Mouse (Mus musculus) adrenal gland, postnatal 10 days (tissue): ENCODE measurements around the gene Fhl3. TPM values are rescaled to one million over a fixed set of nuclear protein-coding genes. Genes with fewer than 3 reads are reported as not detected.
"Not testable (repeated sequence)": the region's sequence is repeated elsewhere in the genome, so short reads cannot be mapped to it uniquely, and the experiment has no call there.

Experiments
- DNase-seq: peaks from one replicate; pipeline ENCODE4 v3.0.0; 2021; ENCODE audit warnings: mixed read lengths
- total RNA-seq, 2 experiments: library from RNA; stranded (reverse); gene quantifications; 2 replicates each; pipeline ENCODE4 v1.2.3; 2021

The Fhl3 gene
- total RNA-seq, 2 experiments from 2014 or later, result 9.5 to 15.8 TPM

DNA sequence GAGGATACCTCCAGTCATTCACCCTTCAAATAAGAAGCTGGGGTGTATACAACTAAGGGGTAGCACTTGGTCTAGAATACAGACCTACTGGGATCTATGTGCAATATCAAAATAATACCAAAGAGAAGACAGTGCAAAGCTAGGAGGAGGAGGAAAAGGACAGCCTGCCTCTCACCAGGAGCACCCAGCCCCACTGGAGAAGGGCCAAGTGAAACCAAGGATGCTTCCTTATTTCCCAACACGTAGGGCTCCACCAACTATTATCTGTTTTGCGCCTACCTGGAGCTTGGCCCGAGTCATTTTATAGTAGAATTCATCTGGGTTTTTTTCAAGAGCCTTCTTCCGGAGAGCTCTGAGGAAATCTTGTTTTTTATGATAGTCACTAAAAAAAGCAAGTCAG is 17.0 kb upstream of the Fhl3 start:
- DNase-seq, result no peak

DNA sequence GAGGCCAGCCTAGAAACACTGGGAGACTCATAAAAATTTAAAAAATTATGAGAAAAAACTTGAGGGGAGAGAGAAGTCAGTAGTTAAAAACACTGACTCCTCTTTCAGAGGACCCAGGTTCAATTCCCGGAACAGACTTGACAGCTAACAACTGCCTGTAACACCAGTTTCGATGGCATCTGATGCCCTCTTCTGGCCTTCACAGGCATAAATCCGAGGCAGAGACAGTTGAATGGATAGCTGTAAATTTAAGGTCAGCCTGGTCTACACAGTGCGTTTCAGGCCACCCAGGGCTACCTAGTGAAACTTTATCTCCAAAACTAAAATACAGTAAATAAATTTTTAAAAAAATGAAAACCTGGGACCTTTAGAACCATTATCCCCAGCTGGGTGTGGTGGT is 15.5 kb upstream of the Fhl3 start:
- no peak for DNase-seq

DNA sequence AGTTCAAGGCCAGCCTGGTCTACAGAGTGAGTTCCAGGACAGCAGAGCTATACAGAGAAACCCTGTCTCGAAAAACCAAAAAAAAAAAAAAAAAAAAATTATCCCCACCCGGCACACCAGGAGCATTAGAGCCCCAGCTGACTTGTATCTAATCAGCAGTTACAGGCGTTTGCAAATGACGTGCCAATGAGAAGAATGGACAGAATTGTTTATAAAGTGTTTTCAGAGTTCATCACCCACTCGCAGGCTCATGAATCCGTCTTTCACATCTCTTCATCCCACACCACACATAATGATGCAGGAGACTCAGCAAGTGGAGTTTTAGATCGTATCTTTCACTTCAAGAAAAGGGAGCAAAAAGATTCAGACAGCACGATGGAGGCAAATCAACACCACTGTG is 15.0 kb upstream of the Fhl3 start:
- DNase-seq, result no peak

DNA sequence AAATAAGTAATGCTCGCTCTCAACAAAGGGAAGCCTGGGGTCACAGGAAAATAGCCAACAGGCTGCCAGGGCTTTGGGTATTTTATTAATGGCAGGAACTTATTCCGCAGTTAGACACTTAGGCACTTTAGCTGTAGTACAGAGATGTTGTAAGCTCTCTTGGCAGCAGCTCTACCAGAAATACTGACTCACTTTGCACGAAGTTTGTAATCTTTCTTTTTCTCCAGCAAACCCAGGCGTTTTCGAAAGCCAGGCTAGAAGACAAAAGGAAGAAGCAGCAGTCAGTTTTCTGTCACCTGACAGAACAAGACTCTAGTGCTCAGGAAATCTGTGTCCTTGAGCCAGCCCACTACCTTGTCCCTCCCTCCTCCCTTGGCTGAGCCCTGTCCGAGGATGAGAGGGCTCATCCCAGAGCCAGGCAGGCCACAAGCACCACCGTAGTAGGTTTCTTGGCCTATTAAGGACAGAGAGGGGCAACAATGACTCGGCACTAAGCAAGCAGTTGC is 14.6 kb upstream of the Fhl3 start:
- DNase-seq, result peak; percentile 51

DNA sequence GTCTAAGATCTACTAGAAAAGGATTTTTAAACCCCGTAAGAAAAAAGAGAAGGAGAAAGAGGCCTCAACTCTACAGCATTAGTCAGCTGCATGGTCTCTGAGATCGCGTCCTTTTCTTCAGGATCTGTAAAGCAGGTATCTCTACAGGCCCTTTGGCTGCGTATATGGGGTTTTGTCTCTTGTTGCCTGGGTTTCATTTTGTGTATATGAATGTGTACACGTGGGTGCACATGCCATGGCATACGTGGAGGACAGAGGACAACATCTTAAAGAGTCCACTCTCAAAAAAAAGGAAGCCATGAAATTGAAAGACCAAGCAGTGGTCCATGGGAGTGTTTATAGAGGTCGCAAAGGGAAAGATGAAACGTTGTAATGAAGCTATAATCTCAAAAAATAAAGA is 9.0 kb upstream of the Fhl3 start:
- no peak for DNase-seq

DNA sequence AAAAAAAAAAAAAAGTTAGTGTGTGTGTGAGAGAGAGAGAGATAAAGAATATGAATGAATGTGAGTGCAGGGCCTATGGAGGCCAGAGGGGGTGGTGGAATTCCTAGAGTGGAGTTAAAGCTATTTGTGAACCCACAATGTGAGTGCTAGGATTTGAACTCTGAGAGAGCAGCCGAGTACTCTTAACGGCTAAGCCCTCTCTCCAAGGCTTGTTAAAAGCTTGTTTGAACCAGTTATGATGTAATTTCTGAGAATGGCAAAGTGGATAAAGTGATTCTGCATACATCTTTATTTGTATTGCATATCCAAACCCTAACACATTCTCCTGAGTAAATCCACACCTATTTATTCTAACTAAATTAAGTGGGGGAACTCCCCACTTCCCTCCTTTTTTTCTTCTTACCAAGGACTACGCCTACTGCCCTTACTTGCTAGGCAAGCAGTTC is 8.1 kb upstream of the Fhl3 start:
- DNase-seq, result no peak

DNA sequence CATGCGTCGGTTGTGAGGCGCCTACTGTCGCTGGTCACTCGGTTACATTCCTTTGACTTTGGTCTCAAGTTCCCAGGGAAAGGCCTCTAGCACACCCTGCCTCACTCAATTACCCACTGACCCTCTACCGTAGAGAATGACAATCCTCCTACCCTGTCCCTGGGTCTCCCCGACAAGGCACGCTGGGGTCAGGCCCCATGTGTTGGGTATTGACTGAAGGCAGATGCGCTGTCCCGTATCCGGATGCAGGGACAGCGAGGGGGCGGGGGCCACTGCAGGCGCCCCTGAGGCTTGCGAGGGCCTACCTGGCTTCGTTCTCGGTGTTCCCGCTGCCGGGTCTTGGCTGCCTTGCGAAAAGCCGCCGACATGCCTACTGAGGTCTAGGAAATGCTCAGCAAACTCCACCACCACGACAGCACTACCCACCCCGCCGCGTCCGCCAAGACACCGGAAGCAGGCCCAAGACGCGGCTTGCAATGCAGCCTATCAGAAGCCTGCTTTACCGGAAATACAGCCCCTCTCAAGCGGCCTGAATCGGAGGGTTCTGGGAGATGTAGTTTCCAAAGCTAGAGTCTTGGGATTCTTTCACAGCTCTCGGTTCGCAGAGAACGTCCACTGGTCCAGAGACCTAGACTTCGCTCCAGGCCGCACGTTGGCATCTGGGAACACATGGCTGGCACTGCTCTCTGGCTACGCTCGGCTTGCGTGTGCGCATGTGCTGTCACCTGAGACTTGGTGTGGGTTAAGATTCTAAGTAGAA is 7.2 kb upstream of the Fhl3 start, which contains the start of gene Utp11:
TSS of gene Utp11 (minus strand) at position 466 of the 760 bp plus-strand sequence.
- peak; percentile 88 for DNase-seq

DNA sequence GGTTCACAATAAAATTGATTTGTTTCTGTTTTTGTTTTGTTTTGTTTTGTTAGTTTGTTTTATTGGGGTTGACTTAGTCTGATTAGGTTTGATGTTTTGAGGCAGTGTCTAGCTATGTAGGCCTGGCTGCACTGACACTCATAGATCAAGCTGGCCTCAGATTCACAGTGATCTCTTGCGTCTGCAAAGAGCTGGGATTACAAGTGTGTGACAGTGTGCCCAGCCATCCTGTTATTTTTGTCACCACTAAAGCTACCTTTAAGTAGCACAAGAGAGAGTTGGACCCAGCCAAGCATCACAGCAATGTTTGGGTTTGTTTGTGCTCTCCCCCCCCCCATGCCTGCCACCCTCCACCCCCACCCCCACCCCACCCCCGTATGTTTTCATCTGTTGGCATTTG is 5.9 kb upstream of the Fhl3 start:
- no peak for DNase-seq

DNA sequence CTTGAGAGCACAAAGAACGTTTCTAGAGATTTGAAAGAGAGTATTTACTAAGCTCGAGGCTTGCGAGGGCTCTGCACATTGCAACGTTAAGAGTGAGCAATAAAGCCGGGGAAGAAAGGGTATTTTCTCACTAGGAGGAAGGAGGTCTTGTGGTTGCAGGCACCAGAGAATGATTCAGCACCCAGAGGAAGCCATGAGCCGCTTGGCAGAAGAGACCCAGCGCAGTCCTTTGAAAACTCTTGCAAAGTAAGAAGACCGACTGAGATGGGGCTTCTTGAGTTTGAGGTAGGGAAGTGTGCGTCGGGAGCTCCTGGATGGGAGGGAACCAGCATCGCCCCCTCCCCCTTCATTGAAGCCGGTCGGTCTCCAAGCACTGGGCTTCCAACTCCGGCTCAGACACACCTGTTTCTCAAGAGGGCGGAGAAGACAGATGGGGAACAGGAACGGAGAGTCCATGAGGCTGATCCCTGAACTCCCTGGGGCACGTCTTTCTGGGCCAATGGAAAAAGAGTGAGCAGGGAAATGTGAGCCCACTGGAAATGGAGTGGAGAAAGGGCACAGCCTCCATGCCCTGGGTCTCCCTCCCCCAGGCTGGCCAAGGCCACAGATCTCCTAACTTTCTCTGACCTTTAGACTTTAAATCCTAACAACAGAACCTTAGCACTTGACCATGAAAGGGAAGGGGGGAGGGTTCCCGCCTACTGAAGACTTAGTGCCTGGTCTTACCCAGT is 4.5 kb upstream of the Fhl3 start:
- no peak for DNase-seq

DNA sequence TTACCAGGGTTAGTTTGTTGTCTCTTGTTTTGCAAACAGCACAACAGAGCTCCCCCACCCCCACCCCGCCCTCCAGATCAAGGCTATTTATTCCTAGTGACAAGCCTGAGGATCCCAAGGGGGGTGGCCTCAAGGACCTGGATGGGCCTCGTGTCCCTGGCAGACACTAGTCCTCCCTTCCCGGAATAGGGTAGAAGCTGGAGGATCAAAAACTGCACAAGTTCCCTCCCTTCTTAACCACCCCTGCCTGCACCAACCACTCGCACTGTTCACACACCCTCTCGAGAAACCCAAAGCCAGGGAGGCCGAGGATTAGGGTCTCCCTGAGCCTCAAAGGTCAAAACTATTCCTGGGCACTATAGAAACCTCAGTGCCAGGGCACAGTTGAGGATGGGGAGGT is 710 bp upstream of the Fhl3 start:
- DNase-seq, result no peak

DNA sequence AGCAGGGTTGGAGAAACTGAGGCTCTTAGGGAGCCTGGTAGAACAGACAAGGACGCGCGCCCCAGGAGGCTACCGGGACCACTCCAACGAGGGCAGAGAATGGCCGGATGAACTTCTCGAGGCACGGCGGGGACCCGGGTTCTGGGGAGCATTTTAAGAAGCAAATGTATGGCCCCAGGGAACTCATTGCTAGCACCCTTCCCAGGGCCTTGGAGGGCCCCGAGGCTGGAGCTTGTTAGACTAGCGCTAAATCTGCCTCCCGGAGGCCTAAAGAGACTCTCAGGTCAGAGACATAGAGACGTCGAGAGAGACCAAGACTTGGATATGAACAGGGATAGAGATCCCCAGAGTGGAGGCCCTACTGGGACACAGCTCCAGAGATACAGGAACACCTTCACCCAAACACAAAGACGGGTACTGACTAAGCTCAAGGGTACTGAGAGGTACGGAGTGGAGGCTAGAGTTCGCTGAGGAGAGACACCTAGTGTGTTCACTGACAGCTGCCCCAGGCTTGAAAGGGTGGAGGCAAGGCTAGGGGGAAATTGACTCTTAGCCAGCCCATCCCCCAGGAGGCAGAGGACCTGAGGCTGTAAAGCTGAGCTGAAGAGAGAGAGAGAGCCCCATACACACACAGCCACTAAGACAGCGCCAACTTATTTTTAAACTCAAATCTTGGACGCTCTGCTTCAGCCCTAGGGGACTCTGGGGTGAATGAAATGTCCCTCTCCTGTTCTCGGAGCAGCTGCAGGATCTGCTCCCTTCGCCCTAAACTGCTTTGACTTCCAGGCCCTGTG is 748 bp downstream of the Fhl3 start:
- DNase-seq, result no peak

DNA sequence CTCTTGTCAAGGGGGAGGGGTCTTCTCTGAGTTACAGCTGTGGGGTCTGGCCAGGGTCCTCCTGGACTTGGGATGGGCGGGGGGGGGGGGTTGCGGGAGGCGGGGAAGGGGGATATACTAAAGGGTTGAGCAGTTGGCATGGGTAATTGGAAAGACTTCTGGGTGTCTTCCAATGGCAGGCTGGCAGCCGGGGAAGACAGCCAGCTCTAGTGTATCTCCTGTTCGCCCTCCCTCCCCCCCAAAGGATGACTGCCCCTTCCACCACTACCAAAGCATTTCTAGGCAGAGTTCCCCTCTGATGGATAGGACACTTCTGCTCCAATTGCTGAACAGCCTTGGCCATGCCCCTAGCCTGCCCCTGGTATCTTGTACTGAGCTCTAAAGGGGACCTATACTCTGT is 1.4 kb downstream of the Fhl3 start:
- DNase-seq, result no peak

DNA sequence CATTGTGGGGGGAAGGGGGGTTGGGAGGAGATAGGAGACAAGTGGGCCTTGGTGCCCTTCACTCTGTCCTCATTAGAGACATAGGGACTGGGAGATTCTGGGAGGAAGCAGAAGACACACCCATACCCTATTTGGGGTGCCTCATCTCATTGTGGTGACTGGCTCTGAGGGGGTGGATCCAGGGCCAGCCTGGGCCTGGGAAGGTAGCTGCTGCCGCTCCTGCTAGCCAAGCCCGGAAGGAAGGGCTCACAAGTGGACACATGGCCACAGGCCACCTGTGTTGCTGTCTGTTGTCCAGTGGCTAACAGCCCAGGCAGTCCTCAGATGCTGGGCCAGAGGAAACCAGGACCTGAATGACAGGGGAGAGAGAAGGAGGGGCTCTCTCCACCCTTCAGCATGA is 2.9 kb downstream of the Fhl3 start:
- DNase-seq, result no peak

DNA sequence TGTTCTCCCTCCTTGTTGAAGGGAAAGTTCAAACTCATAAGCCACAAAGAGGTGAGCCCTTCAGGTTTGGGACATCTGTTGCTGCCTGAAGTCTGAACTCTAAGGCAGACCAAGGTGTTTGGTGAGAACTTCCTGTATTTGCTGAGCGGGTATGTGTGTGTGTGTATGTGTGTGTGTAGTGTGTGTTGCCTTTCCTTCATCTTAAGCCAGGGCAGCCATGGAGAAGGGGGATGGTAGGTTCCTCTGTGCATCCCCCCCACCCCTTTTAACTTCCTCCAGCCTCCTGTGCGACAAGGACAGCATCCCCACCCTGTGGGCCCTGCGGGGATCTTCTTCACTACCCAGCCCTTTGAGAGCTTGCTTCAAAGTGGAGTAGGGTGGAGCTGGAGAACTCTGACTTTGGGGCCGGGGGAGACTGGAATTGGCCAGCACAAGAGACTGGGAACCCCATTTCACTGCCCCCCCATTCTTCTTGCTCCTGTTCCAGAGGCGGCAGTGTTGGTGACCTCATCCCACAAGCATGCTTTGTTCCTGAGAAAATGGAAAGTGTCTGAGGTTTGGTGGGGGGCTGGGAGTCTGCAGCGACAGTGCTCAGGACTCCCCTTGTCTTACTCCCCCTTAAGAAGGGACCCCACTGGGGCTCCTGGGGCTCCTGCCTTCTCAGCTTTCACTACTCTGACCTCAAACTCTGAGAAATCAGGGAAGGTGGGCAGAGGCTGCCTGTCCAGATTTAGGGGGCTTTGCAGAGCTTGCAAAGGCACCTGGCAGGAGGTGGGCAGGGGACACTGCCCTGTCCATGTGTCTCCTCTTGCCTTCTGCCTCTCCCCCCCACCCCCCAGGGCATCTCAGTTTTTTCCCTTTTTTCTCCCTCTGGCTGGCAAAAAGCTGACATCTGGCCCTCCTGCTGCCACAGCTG is 3.6 kb downstream of the Fhl3 start:
- no peak for DNase-seq

DNA sequence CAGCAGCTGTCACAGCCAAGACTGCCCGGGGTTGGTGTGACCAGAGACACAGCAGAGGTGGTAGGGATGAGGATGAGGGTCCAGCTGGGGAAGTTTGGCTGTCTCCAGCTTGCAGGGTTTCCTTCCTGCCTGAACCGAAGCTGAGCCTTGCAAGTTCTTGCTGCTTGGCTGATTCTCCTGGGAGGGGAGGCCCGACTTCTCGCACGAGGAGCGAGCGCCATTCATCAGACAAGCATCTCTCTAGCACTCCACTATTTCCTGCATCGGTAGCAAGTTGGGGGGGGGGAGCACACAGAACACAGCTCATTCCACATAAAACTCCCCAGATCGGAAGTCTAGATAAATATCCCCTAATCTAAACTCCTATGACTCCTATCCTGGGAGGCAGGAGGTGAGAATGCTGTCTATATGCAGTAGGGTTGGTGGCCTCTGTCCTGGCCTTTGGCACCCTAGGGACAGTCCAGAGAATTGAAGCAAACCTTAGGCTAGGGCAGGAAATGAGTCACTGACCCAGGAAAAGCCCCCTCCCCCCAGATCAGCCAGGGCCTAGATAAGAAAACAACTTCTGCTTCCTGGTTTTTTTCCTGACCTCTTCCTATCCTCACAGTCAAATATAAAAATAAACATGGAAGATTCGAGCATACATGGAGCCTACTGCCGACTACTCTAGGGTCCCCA is 4.4 kb downstream of the Fhl3 start:
- no peak for DNase-seq

DNA sequence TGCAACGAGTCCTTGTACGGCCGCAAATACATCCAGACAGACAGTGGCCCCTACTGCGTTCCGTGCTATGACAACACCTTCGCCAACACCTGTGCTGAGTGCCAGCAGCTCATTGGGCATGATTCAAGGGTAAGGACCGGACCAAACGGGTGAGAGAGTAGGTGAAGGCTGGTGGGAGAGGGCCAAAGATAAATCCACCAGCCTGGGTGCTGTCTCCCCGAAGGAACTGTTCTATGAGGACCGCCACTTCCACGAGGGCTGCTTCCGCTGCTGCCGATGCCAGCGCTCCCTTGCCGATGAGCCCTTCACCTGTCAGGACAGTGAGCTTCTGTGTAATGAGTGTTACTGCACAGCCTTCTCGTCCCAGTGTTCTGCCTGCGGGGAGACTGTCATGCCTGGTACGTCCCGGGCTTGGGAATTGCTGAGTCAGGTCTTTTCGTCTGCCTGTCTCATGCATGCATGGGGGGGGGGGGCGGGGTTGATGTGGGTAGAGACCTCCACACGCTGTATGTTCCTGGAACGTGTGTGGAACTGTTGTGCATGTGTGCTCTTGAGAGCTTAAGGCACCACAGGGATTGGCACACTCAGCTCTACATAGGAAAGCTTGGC is 5.3 kb downstream of the Fhl3 start:
- no peak for DNase-seq

DNA sequence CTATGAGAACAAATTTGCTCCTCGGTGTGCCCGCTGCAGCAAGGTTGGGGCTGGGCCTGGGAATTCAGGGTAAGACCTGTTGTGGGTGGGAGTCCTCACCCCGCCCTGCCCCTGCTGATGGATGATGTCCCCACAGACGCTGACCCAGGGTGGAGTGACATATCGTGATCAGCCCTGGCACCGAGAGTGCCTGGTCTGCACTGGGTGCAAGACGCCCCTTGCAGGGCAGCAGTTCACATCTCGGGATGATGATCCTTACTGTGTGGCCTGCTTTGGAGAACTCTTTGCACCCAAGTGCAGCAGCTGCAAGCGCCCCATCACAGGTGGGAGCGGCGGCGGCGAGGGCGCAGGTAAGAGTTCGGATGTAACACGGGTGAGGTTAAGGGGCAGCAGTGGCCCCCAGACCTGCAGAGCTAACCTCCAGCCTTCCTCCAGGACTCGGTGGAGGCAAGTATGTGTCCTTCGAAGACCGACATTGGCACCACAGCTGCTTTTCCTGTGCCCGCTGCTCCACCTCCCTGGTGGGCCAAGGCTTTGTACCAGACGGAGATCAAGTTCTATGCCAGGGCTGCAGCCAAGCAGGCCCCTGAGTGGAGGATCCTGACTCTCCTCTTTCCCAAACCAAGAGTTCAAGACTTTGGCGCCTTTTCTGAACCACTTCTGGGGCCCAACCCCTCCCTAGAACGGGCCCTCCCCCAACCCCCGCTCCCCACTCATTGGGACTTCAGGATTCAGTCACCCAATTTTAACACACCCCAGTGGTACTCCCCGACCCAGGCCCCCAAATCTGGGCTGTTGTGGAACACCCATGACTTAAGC is 7.1 kb downstream of the Fhl3 start:
- DNase-seq, result not testable (repeated sequence)

DNA sequence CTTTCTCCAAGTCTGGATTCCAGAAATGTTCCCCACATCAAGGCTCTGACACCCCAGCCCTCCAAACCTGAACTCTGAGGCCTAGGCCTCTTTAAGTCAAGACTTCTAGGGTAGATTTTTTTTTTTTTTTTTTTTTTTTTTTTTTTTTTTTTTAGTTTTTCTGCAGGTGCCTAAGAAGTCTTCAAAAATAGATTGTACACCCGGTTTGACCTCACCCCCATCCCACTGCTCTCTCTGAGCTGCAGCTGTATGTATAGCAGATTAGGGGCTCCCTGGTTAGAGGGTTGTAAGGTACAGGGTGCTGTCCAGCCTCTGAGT is 7.7 kb downstream of the Fhl3 start:
- not testable (repeated sequence) for DNase-seq

DNA sequence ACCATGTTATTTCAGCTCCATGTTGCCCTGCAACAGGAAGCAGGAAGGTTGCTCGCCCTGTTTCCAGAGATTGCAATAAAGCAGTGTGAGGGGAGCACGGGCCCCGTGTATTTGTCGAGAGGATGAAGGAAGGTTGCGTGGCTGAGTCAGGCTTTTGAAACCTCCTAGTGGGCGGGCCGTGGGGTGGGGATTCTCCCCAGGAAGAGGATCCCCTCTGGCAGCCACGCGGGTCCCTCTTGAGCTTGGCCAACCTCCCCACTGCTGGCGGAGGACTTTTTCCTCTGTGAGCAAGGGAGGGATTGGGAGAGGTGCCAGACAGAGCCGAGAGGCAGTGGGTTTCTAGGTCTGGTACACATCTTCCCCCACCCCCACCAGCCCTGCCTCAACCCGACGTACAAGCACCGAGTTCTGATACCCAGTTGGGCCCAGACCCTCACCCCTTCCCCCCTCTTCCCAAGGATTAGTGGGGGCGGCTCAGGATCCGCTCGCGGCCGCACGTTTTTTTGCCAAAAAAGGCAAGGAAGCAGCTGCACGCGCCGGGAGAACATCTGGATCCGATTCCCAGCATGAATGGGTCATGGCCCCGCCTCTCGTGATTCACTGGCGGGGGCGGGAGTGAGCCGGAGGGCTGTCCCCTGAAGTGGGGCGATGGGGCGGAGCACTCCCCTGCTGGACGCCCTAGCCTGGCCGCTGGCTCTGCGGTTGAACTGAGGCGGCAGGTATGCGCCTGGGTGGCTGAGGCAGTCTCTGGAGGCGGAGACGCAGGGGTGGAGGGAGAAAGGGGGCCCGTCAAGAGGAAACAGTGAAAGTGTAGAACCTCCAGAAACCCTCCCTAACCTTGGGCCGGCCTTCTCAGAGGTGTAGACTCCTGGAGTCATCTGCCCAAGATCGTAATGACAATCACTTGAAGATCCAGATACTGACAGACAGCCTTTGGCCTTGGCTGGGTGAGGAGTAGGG is 8.3 kb downstream of the Fhl3 start:
- DNase-seq, result peak; percentile 94
